Mouse (Mus musculus) adrenal gland, adult 10 weeks (tissue): ENCODE results near the gene Polr2m. TPM values are rescaled to one million over a fixed set of nuclear protein-coding genes. Genes with fewer than 3 reads are reported as not detected.

ENCODE experiments used
- polyA plus RNA-seq: library from polyadenylated mRNA; stranded (reverse); fragments of 350-450 nt; fragmentation: Illumina TruSeq; extraction: RNeasy Lipid Tissue Mini Kit (QIAGEN cat#74804); gene quantifications from one replicate; pipeline ENCODE4 v1.2.3, GENCODE M21; 2014; ENCODE audit warnings: low read depth, low replicate concordance

The Polr2m gene
- 220 TPM for polyA plus RNA-seq

GRCm38 (mm10) chr9:71485475-71486094 is at the start of gene Polr2m:
Polr2m (minus strand) TSS chr9:71485935.

Other genes with a start within 250 kb of the Polr2m start
- gene Myzap, start 106.4 kb upstream of the Polr2m start, polyA plus RNA-seq: 5.8 TPM